Mouse (Mus musculus) midbrain, postnatal 0 days (tissue): ENCODE data around the gene Syne2. TPM values are rescaled to one million over a fixed set of nuclear protein-coding genes. Genes with fewer than 3 reads are reported as not detected.

Experiments
- ATAC-seq: fragments of 200-750 bp; cut with Nextera tagmentation; 2 replicates; pipeline ENCODE4 v1.8.0; 2017; ENCODE audit warnings: moderate number of reproducible peaks, mild to moderate bottlenecking, moderate TSS enrichment, moderate library complexity; ENCODE audit not compliant: low FRiP score
- DNase-seq: peaks from one replicate; pipeline ENCODE4 v3.0.0-alpha.2; 2015; ENCODE audit warnings: low spot score
- H3K27ac ChIP-seq: fragments of 300-500 bp; sonication (generic); 2 replicates; pipeline ENCODE4 v1.5.1; 2014; ENCODE audit warnings: low read depth, mild to moderate bottlenecking, low read length, mixed read lengths
- H3K27me3 ChIP-seq: fragments of 300-500 bp; sonication (generic); 2 replicates; pipeline ENCODE4 v1.6.1; 2014; ENCODE audit warnings: low read length, control low read depth, mixed read lengths; ENCODE audit not compliant: insufficient read depth
- H3K36me3 ChIP-seq: fragments of 300-500 bp; sonication (generic); 2 replicates; pipeline ENCODE4 v1.6.1; 2014; ENCODE audit warnings: low read length, control low read depth, mixed read lengths; ENCODE audit not compliant: insufficient read depth
- H3K4me1 ChIP-seq: fragments of 300-500 bp; sonication (generic); 2 replicates; pipeline ENCODE4 v1.6.1; 2014; ENCODE audit warnings: mild to moderate bottlenecking, control low read depth, antibody characterized with exemption, low read length, mixed read lengths; ENCODE audit not compliant: insufficient read depth
- H3K4me2 ChIP-seq: fragments of 300-500 bp; sonication (generic); 2 replicates; pipeline ENCODE4 v1.6.1; 2014; ENCODE audit warnings: low read depth, mild to moderate bottlenecking, low read length, mixed read lengths; ENCODE audit not compliant: poor library complexity, severe bottlenecking
- H3K4me3 ChIP-seq: fragments of 300-500 bp; sonication (generic); 2 replicates; pipeline ENCODE4 v1.5.1; 2014; ENCODE audit warnings: low read depth, mild to moderate bottlenecking, low read length, moderate library complexity
- H3K9ac ChIP-seq: fragments of 300-500 bp; sonication (generic); replicated peaks from 2 replicates; pipeline ENCODE4 v1.6.1; 2014; ENCODE audit warnings: mild to moderate bottlenecking, low read length, moderate library complexity, mixed read lengths; ENCODE audit not compliant: poor library complexity, severe bottlenecking
- H3K9me3 ChIP-seq: fragments of 300-500 bp; sonication (generic); 2 replicates; pipeline ENCODE4 v1.6.1; 2016; ENCODE audit warnings: low read length, control low read depth
- CTCF ChIP-seq: IDR thresholded peaks from 2 replicates; pipeline ENCODE4 v1.5.1; 2016; ENCODE audit warnings: antibody characterized with exemption, mild to moderate bottlenecking
- WGBS: fragments of 180-500 bp; shearing (Covaris S2); extraction: QIAGEN DNeasy Blood & Tissue Kit; methylation state at CpG from one replicate; pipeline ENCODE4 v1.1.7; 2014; 5-methylcytosine and 5-hydroxymethylcytosine counted together
- polyA plus RNA-seq: library from polyadenylated mRNA; unstranded; fragments of >200 nt; fragmentation: Nextera tagmentation; extraction: Ambion mirVana; gene quantifications from 2 replicates; pipeline ENCODE4 v1.2.1, GENCODE M21; 2015
- total RNA-seq: library from RNA; depleted of rRNA; stranded (reverse); fragments of >200 nt; gene quantifications from 2 replicates; pipeline ENCODE4 v1.2.3, GENCODE M21; 2014

The Syne2 gene
- total and polyA plus RNA-seq, 2 experiments from 2014 or later, result 20.3 to 49.3 TPM

GRCm38 (mm10) chr12:75893392-75893791 is 75.5 kb downstream of the Syne2 start:
- Histone ChIP-seq H3K4me3 (no peak overlapping the region), H3K4me1 (no peaks in the 10 kb centered on the region), H3K9ac (no peak overlapping the region), H3K27ac (no peak overlapping the region), H3K36me3 (no peaks in the 10 kb centered on the region), H3K4me2 (no peak overlapping the region), H3K27me3 (no peaks in the 10 kb centered on the region), H3K9me3 (no peaks in the 10 kb centered on the region)
- no peak for DNase-seq
- WGBS, result 87% methylated on average over 5 of the region's 5 CpGs
- ATAC-seq, result no peak
- TF ChIP-seq CTCF, result peak; percentile 53

- Histone ChIP-seq H3K4me2 (no peak overlapping the region), H3K4me1 (no peaks in the 10 kb centered on the region), H3K9me3 (no peaks in the 10 kb centered on the region), H3K27ac (no peak overlapping the region), H3K4me3 (no peak overlapping the region), H3K36me3 (no peaks in the 10 kb centered on the region), H3K9ac (no peak overlapping the region), H3K27me3 (no peaks in the 10 kb centered on the region)
- 69% methylated on average over 9 of the region's 9 CpGs for WGBS
- DNase-seq (peak; percentile 19), ATAC-seq (no peak)
- TF ChIP-seq CTCF, result peak; percentile 43
Observed at GRCm38 (mm10) chr12:75894316-75894997, 76.5 kb downstream of the Syne2 start.

- WGBS, result 59% methylated on average over 7 of the region's 7 CpGs
- H3K27ac ChIP-seq, result no peak overlapping the region
Observed at GRCm38 (mm10) chr12:75894998-75895331, 77.0 kb downstream of the Syne2 start.

DNA sequence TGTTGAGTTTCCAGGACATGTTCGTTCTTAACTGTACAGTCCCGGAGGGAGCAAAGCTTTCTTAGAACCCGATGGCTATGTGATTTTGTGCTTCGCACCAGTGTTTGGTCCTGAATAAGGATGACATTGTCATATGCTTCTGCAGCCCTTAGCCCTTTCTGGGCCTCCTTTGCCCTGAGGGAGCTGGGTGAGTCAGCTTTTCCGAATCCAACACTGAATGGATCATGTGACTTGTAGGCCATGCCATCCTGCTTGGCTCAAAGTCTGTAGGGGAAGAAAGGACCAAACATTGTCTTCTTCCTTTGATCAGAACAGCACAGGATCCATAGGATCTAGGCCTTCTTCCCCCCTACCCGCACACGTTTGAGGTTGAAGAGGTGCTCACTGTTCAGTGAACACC is 79.9 kb downstream of the Syne2 start:
- no peak overlapping the region for H3K27ac ChIP-seq
- H3K4me1 ChIP-seq, result no peaks in the 10 kb centered on the region
- H3K4me3 ChIP-seq, result no peak overlapping the region
- H3K9ac ChIP-seq, result no peak overlapping the region
- no peak for ATAC-seq
- 96% methylated on average over 7 of the region's 7 CpGs for WGBS
- no peaks in the 10 kb centered on the region for H3K27me3 ChIP-seq
- TF ChIP-seq CTCF, result no peak
- DNase-seq, result no peak
- H3K4me2 ChIP-seq, result no peak overlapping the region
- H3K9me3 ChIP-seq, result no peaks in the 10 kb centered on the region
- no peaks in the 10 kb centered on the region for H3K36me3 ChIP-seq

More at GRCm38 (mm10) chr12:75894998-75895331, 77.0 kb downstream of the Syne2 start:
- Histone ChIP-seq H3K9ac (no peak overlapping the region), H3K4me2 (no peak overlapping the region), H3K36me3 (no peaks in the 10 kb centered on the region), H3K4me1 (no peaks in the 10 kb centered on the region), H3K9me3 (no peaks in the 10 kb centered on the region), H3K27me3 (no peaks in the 10 kb centered on the region), H3K4me3 (no peak overlapping the region)
- ATAC-seq (no peak), DNase-seq (no peak)
- TF ChIP-seq CTCF, result no peak

- no peaks in the 10 kb centered on the region for H3K27me3 ChIP-seq
- H3K27ac ChIP-seq, result no peak overlapping the region
- peak; percentile 45 for TF ChIP-seq CTCF
- ATAC-seq (no peak), DNase-seq (no peak)
- no peak overlapping the region for H3K9ac ChIP-seq
- H3K9me3 ChIP-seq, result no peaks in the 10 kb centered on the region
- no peak overlapping the region for H3K4me2 ChIP-seq
- peaks cover 6% of the 10 kb centered on the region; the same call in 1 of the 2 replicates for H3K36me3 ChIP-seq
- no peak overlapping the region for H3K4me3 ChIP-seq
- 93% methylated on average over 9 of the region's 9 CpGs for WGBS
- H3K4me1 ChIP-seq, result no peaks in the 10 kb centered on the region
Observed at GRCm38 (mm10) chr12:75901721-75902120, 83.8 kb downstream of the Syne2 start.

DNA sequence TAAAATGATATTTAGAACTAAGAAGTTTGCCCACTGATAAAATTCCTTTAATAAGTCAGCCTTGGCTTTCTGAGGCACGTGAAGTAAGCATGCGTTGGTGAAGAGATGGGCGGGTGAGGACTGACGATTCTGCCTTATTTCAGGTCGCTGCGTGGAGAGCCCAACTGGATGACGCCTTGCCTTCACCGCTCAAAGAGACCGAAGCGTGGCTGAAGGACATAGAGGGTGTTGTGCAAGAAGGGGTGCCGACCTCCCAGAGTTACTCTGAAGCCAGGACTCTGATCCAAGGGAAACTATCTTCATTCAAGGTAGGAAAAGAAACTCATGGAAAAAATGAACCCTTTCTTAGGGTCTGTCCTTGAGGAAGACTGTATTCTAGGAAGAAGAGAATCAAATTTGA is 86.1 kb downstream of the Syne2 start:
- WGBS, result 96% methylated on average over 11 of the region's 11 CpGs
- Histone ChIP-seq H3K9ac (no peak overlapping the region), H3K4me3 (no peak overlapping the region), H3K27me3 (no peaks in the 10 kb centered on the region), H3K36me3 (peaks cover 6% of the 10 kb centered on the region; the same call in 1 of the 2 replicates), H3K9me3 (no peaks in the 10 kb centered on the region), H3K27ac (no peak overlapping the region), H3K4me1 (no peaks in the 10 kb centered on the region), H3K4me2 (no peak overlapping the region)
- ATAC-seq (no peak), DNase-seq (no peak)
- no peak for TF ChIP-seq CTCF
